Mouse (Mus musculus): ENCODE results near the gene Bmpr1a. TPM values are rescaled to one million over a fixed set of nuclear protein-coding genes. Genes with fewer than 3 reads are reported as not detected.
A peak's percentile ranks its signal among the peaks of the same experiment; 100 is the strongest.

Bmpr1a gene
- polyA plus RNA-seq, 1 experiment = 3.3 TPM

DNA sequence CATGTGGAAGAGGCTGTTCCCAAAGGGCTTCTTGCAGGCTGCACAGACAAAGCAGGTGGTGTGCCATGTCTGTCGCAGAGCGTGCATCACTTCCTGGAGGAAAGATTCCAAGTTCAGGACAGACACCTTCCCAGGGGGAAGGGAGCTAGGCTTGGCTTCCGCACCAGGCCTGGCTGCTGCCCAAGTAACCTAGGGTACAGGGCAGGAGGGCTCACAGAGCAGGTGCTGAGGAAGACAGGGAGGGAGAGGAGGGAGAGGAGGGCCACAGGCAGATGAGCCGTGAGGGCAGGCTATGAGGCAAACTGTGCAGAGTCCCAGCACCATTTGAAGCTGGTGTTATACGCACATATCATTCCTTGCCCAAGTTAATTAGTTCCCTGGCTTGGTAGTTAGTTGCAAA is 38.8 kb upstream of the Bmpr1a start:
- TF ChIP-seq POLR2A (IDR thresholded peaks at IDR 0.05; ENCODE audit: low read depth, low read length) (no peak), CTCF (IDR thresholded peaks at IDR 0.05; ENCODE audit: extremely low read depth, insufficient read length, insufficient replicate concordance, low read depth, low read length) (no peak)
- Histone ChIP-seq H3K27me3 (ENCODE audit: control insufficient read depth, insufficient read depth, low read length) (no peaks in the 10 kb centered on the region), H3K4me1 (ENCODE audit: control insufficient read depth, insufficient read depth, insufficient read length, low read length) (peaks cover 15% of the 10 kb centered on the region), H3K27ac (ENCODE audit: insufficient read depth, low read depth, low read length) (peak overlapping the region; percentile 62), H3K36me3 (ENCODE audit: control insufficient read depth, insufficient read depth, low read length) (peaks cover 13% of the 10 kb centered on the region), H3K4me3 (ENCODE audit: low read depth, low read length) (peak overlapping the region; percentile 1; the same call in 1 of the 2 replicates)
- WGBS = 34% methylated on average over 5 of the region's 5 CpGs

DNA sequence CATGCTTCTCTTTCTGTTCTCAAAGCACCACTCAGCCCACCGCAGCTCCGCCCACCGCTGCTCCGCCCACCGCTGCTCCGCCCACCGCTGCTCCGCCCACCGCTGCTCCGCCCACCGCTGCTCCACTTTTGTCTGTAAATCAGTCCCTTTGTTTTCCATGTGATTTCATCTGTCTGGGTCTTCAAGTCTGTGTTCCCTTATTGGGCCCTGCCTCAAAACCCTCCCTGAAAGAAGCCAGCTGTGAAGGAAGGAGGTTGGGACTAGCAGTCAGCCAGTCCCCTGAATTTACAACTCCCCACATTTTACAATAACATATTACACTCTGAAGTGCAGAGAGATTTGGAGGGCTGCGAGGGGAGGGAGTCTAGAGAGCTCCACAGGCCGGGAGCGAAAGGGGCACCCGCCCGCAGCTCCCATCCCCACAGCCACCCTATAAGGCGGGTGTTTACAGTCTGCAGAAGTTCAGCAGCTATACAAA is 37.6 kb upstream of the Bmpr1a start:
- no peak for TF ChIP-seq CTCF (IDR thresholded peaks at IDR 0.05; ENCODE audit: extremely low read depth, insufficient read length, insufficient replicate concordance, low read depth, low read length)
- TF ChIP-seq POLR2A (IDR thresholded peaks at IDR 0.05; ENCODE audit: low read depth, low read length) = no peak
- H3K27me3 ChIP-seq (ENCODE audit: control insufficient read depth, insufficient read depth, low read length) = no peaks in the 10 kb centered on the region
- peaks cover 21% of the 10 kb centered on the region for H3K4me1 ChIP-seq (ENCODE audit: control insufficient read depth, insufficient read depth, insufficient read length, low read length)
- H3K27ac ChIP-seq (ENCODE audit: insufficient read depth, low read depth, low read length) = peak overlapping the region; percentile 32
- peak overlapping the region; percentile 24; the same call in 1 of the 2 replicates for H3K4me3 ChIP-seq (ENCODE audit: low read depth, low read length)
- peaks cover 10% of the 10 kb centered on the region for H3K36me3 ChIP-seq (ENCODE audit: control insufficient read depth, insufficient read depth, low read length)
- WGBS = 28% methylated on average over 17 of the region's 17 CpGs

DNA sequence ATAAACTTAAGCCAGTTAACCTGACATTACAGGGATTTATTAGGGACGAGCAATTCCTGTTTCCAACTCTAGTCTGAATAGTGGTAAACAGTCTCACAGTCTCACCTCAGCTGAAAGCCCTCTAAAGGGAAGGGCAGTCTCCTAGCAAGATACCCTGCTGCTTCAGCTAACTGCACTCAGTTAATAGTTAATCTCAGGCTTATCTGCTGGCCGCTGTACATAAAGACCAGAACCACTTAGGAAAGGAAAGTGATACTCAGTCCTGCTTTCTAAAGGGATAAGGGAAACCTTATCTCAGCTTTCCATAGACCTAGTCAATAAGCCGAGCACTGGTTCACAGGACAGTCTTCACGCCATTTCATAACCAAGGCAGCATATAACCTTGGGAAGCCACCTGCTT is 32.7 kb upstream of the Bmpr1a start:
- no peak overlapping the region for H3K4me3 ChIP-seq (ENCODE audit: low read depth, low read length)
- H3K27ac ChIP-seq (ENCODE audit: insufficient read depth, low read depth, low read length) = peak overlapping the region; percentile 90
- TF ChIP-seq CTCF (IDR thresholded peaks at IDR 0.05; ENCODE audit: extremely low read depth, insufficient read length, insufficient replicate concordance, low read depth, low read length) (no peak), POLR2A (IDR thresholded peaks at IDR 0.05; ENCODE audit: low read depth, low read length) (no peak)
- no peaks in the 10 kb centered on the region for H3K27me3 ChIP-seq (ENCODE audit: control insufficient read depth, insufficient read depth, low read length)
- H3K36me3 ChIP-seq (ENCODE audit: control insufficient read depth, insufficient read depth, low read length) = peaks cover 16% of the 10 kb centered on the region
- peaks cover 14% of the 10 kb centered on the region for H3K4me1 ChIP-seq (ENCODE audit: control insufficient read depth, insufficient read depth, insufficient read length, low read length)
- 27% methylated on average over 4 of the region's 4 CpGs for WGBS

DNA sequence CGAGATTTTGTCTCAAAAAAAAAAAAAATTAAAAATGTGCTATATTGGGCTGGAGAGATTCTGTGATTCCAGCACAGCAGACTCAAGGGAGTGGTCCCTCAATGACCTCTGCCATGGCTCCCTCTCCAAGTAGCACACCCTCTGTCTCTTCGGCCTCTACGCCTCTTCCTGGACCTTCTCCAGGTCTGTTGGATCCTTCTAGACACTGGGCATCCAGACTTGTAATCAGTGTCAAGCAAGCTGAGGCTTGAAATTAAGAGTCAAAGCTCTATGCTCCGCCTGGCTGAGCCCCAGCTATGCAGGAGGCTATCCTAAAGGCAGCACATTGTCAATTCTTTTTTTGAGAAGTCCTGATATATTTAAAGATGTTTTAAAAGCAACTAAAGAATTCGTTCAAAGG is 30.4 kb upstream of the Bmpr1a start:
- Histone ChIP-seq H3K36me3 (ENCODE audit: control insufficient read depth, insufficient read depth, low read length) (peaks cover 12% of the 10 kb centered on the region; the same call in 1 of the 2 replicates), H3K27ac (ENCODE audit: insufficient read depth, low read depth, low read length) (no peak overlapping the region), H3K27me3 (ENCODE audit: control insufficient read depth, insufficient read depth, low read length) (no peaks in the 10 kb centered on the region), H3K4me1 (ENCODE audit: control insufficient read depth, insufficient read depth, insufficient read length, low read length) (peaks cover 14% of the 10 kb centered on the region), H3K4me3 (ENCODE audit: low read depth, low read length) (no peak overlapping the region)
- WGBS = 75% methylated on average over 5 of the region's 5 CpGs
- TF ChIP-seq CTCF (IDR thresholded peaks at IDR 0.05; ENCODE audit: extremely low read depth, insufficient read length, insufficient replicate concordance, low read depth, low read length) = no peak
- TF ChIP-seq POLR2A (IDR thresholded peaks at IDR 0.05; ENCODE audit: low read depth, low read length) = no peak

DNA sequence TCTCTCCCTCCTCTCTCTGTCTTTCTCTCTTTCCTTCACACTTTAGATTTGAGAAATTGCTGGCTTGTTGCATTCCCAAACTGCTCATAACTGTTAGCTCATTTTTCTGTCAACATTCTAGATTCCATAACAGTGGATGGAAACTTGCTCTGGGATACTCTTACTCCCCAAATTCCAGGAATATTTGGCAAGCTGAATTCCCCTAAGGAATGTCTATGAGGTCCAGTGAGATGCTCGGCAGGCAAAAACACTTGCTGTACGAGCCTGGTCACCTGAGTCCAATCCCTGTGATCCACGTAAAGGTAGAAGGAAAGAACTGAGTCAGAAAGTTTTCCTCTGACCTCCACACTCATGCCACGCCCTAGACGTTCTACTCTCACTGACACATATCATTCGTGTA is 29.4 kb upstream of the Bmpr1a start:
- TF ChIP-seq POLR2A (IDR thresholded peaks at IDR 0.05; ENCODE audit: low read depth, low read length) = no peak
- TF ChIP-seq CTCF (IDR thresholded peaks at IDR 0.05; ENCODE audit: extremely low read depth, insufficient read length, insufficient replicate concordance, low read depth, low read length) = no peak
- H3K27me3 ChIP-seq (ENCODE audit: control insufficient read depth, insufficient read depth, low read length) = no peaks in the 10 kb centered on the region
- H3K4me3 ChIP-seq (ENCODE audit: low read depth, low read length) = no peak overlapping the region
- no peak overlapping the region for H3K27ac ChIP-seq (ENCODE audit: insufficient read depth, low read depth, low read length)
- peaks cover 12% of the 10 kb centered on the region; the same call in 1 of the 2 replicates for H3K36me3 ChIP-seq (ENCODE audit: control insufficient read depth, insufficient read depth, low read length)
- H3K4me1 ChIP-seq (ENCODE audit: control insufficient read depth, insufficient read depth, insufficient read length, low read length) = peaks cover 14% of the 10 kb centered on the region
- WGBS = 59% methylated on average over 6 of the region's 6 CpGs

DNA sequence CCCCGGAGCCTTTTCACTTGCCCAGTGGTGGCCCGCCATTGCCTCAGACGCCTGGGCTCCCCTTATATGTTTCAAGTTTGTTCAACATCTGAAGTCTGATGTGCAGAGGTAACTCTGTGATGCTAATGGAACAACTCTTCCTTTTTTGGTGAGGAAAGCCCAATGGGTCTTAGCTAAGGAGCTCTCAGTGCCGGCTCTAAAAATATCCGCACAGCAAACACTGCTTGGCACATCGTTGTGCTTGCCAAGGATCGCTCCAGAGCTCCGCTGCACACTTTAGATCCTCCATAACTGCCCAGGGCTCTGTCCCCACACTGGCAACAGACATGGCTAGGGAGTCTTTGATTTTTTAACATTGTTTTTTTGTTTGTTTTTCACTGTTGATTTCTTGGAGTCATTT is 25.7 kb upstream of the Bmpr1a start:
- peaks cover 9% of the 10 kb centered on the region; the same call in 1 of the 2 replicates for H3K36me3 ChIP-seq (ENCODE audit: control insufficient read depth, insufficient read depth, low read length)
- H3K4me3 ChIP-seq (ENCODE audit: low read depth, low read length) = no peak overlapping the region
- peak overlapping the region; percentile 35; the same call in 1 of the 2 replicates for H3K27ac ChIP-seq (ENCODE audit: insufficient read depth, low read depth, low read length)
- H3K4me1 ChIP-seq (ENCODE audit: control insufficient read depth, insufficient read depth, insufficient read length, low read length) = peaks cover 3% of the 10 kb centered on the region
- WGBS = 81% methylated on average over 8 of the region's 8 CpGs
- H3K27me3 ChIP-seq (ENCODE audit: control insufficient read depth, insufficient read depth, low read length) = no peaks in the 10 kb centered on the region
- TF ChIP-seq POLR2A (IDR thresholded peaks at IDR 0.05; ENCODE audit: low read depth, low read length) (no peak), CTCF (IDR thresholded peaks at IDR 0.05; ENCODE audit: extremely low read depth, insufficient read length, insufficient replicate concordance, low read depth, low read length) (no peak)

DNA sequence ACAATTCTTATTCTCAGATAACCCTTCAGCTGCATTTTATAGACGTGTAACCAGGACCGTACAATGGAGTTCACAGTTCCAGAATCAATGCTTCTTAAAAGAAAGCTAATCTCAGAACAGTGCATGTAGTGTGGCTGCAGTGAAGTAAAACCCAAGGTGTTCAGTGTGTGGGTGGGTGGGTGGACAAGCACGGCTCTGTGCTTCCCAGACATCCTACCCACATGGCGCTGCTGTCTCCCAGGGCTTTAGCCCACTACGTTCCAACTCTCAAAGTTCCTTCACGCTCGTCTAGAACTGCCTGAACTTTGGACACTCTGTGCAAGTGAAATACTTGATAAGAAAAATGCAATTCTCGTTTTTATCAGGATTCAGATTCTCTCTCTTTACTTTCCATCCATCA is 19.6 kb upstream of the Bmpr1a start, which contains the start of gene 9230112D13Rik:
TSS of gene 9230112D13Rik (minus strand) at position 101 of the 400 bp plus-strand sequence.
- H3K27ac ChIP-seq (ENCODE audit: insufficient read depth, low read depth, low read length) = no peak within 1 kb of the TSS
- no peaks in the 10 kb centered on the region for H3K27me3 ChIP-seq (ENCODE audit: control insufficient read depth, insufficient read depth, low read length)
- WGBS = 41% methylated on average over 8 of the region's 8 CpGs
- H3K4me1 ChIP-seq (ENCODE audit: control insufficient read depth, insufficient read depth, insufficient read length, low read length) = peaks cover 8% of the 10 kb centered on the region
- TF ChIP-seq CTCF (IDR thresholded peaks at IDR 0.05; ENCODE audit: extremely low read depth, insufficient read length, insufficient replicate concordance, low read depth, low read length) (no peak), POLR2A (IDR thresholded peaks at IDR 0.05; ENCODE audit: low read depth, low read length) (no peak)
- no peak within 1 kb of the TSS for H3K4me3 ChIP-seq (ENCODE audit: low read depth, low read length)
- H3K36me3 ChIP-seq (ENCODE audit: control insufficient read depth, insufficient read depth, low read length) = no peaks in the 10 kb centered on the region

Data from small intestine, adult 2 months (tissue).